Mouse (Mus musculus) C2C12 (cell line): ENCODE measurements around the gene Cfap97d2.

Experiments
- CEBPB ChIP-seq: IDR thresholded peaks from one replicate; pipeline ENCODE4 v1.6.1; 2011; ENCODE audit warnings: low read depth, mild to moderate bottlenecking, control low read depth, moderate library complexity
- CTCF ChIP-seq: IDR thresholded peaks from one replicate; pipeline ENCODE4 v1.5.1; 2011; ENCODE audit not compliant: control insufficient read depth, insufficient read depth, insufficient read length
- MAX ChIP-seq: IDR thresholded peaks from one replicate; pipeline ENCODE4 v1.6.1; 2011; ENCODE audit warnings: mild to moderate bottlenecking, control low read depth
- MYOG ChIP-seq: IDR thresholded peaks from one replicate; pipeline ENCODE4 v1.6.1; 2011; ENCODE audit not compliant: control insufficient read depth, insufficient read length; ENCODE audit errors: extremely low read depth

DNA sequence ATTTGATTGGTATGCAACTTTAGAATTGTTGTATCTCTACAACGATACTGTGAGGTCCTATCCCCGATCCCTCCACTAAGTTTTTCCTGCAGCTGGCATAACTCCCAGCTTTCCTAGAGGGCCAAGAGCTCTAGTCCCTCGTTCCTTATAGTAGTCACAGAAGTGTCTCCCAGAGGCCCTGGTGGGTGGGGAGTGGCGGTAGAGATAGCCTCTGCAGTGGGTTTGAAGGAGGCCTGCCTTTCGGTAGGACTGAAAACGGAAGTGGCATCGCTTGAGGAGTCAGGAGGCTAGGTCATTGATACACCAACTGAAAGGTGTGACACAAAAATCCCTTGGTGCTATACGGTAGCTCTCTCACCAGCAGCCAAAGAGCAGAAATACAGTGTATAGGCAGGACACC lies 27.5 kb upstream of the Cfap97d2 start:
- TF ChIP-seq MYOG (no peak), MAX (no peak), CEBPB (no peak), CTCF (no peak)
